Mouse (Mus musculus) heart, embryonic 13.5 days (tissue): ENCODE data around the gene Gramd1a. TPM values are rescaled to one million over a fixed set of nuclear protein-coding genes. Genes with fewer than 3 reads are reported as not detected.

Experiments
- ATAC-seq: fragments of 200-750 bp; cut with Nextera tagmentation; 2 replicates; pipeline ENCODE4 v1.8.0; 2017; ENCODE audit warnings: moderate TSS enrichment; ENCODE audit not compliant: insufficient number of reproducible peaks, low FRiP score, low TSS enrichment; ENCODE audit errors: extremely low read depth
- H3K27ac ChIP-seq: fragments of 300-500 bp; sonication (generic); replicated peaks from 2 replicates; pipeline ENCODE4 v1.5.1; 2015; ENCODE audit warnings: moderate library complexity, mild to moderate bottlenecking, inconsistent platforms
- H3K27me3 ChIP-seq: fragments of 300-500 bp; sonication (generic); replicated peaks from 2 replicates; pipeline ENCODE4 v1.6.1; 2015; ENCODE audit warnings: mild to moderate bottlenecking, inconsistent platforms
- H3K36me3 ChIP-seq: fragments of 300-500 bp; sonication (generic); 2 replicates; pipeline ENCODE4 v1.6.1; 2015; ENCODE audit warnings: mild to moderate bottlenecking, inconsistent platforms
- H3K4me1 ChIP-seq: fragments of 300-500 bp; sonication (generic); 2 replicates; pipeline ENCODE4 v1.6.1; 2015; ENCODE audit warnings: inconsistent platforms
- H3K4me2 ChIP-seq: fragments of 300-500 bp; sonication (generic); 2 replicates; pipeline ENCODE4 v1.6.1; 2015; ENCODE audit warnings: inconsistent platforms, mild to moderate bottlenecking, moderate library complexity
- H3K4me3 ChIP-seq: fragments of 300-500 bp; sonication (generic); 2 replicates; pipeline ENCODE4 v1.5.1; 2015; ENCODE audit warnings: moderate library complexity, mild to moderate bottlenecking, inconsistent platforms
- H3K9ac ChIP-seq: fragments of 300-500 bp; sonication (generic); 2 replicates; pipeline ENCODE4 v1.6.1; 2015; ENCODE audit warnings: inconsistent platforms, mild to moderate bottlenecking, moderate library complexity
- H3K9me3 ChIP-seq: fragments of 300-500 bp; sonication (generic); 2 replicates; pipeline ENCODE4 v1.6.1; 2016; ENCODE audit warnings: inconsistent platforms
- WGBS: fragments of 180-500 bp; shearing (Covaris S2); methylation state at CpG from one replicate; pipeline ENCODE4 v1.1.7; 2015; ENCODE audit warnings: mixed read lengths; 5-methylcytosine and 5-hydroxymethylcytosine counted together
- polyA plus RNA-seq: library from polyadenylated mRNA; unstranded; fragments of >200 nt; fragmentation: Nextera tagmentation; extraction: Ambion mirVana; gene quantifications from 2 replicates; pipeline ENCODE4 v1.2.1, GENCODE M21; 2015

The Gramd1a gene
- polyA plus RNA-seq, 1 experiment from 2014 or later = 50.3 TPM

DNA sequence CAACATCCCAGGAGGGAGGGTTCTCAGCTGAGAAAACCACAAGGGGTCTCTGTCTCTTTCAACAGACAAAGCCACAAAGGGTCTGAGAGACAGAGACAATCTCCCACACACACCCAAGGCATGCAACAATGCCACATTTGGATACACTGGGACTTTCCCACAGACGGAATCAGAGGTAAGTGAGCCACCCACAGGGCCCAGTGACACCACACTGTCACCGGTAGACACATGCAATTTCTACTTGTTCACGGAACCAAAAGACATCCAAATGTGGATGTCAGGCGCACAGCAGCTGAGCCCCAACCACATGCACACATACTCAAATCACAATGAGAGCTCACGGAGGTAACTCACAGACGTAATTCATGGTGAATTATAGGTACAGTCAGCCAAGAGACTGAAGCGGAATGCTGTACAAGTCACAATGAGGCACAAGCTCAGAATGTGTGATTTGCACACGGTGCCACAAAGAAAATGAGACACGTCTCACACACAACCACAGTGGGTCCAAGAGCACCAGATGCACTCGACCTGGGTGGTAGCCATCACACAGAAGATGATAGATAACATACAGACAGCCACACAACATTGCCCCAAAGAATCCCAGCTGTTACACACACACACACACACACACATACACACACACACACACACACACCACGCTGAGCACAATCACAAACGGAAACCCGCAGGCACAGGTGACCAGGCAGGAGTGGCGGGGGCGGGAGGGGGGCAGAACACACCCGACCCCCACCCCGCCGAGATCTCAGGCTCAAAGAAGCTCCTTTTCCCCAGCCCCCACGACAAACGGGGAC is 5.7 kb downstream of the Gramd1a start:
- Histone ChIP-seq H3K4me1 (peaks cover 58% of the 10 kb centered on the region), H3K4me3 (peak overlapping the region; percentile 70), H3K27ac (peak overlapping the region; percentile 93), H3K9me3 (no peaks in the 10 kb centered on the region), H3K36me3 (peaks cover 11% of the 10 kb centered on the region; the same call in 1 of the 2 replicates), H3K4me2 (peak overlapping the region; percentile 83), H3K27me3 (no peaks in the 10 kb centered on the region), H3K9ac (peak overlapping the region; percentile 96)
- 3% methylated on average over 20 of the region's 20 CpGs for WGBS
- no peak for ATAC-seq

DNA sequence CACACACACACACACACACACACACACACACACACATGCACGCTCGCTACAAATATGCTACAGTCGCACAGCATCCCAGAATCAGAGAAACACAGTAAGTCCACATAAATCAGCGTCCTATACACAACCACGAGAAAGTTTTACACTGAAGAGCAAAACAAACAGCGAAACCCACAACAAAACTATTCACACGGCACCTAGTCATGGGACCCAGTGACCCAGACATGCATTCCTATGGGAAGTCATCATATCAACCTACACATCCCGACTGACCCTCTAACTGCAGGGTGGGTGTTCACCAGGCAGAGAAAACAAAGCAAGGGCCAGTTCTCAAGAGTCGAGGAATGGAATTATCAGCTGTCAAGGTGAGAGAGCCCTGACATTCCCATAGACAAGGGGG is 6.4 kb downstream of the Gramd1a start:
- H3K4me2 ChIP-seq = peak overlapping the region; percentile 83
- peaks cover 11% of the 10 kb centered on the region; the same call in 1 of the 2 replicates for H3K36me3 ChIP-seq
- H3K9me3 ChIP-seq = no peaks in the 10 kb centered on the region
- H3K4me3 ChIP-seq = peak overlapping the region; percentile 70
- peak overlapping the region; percentile 96 for H3K9ac ChIP-seq
- peak overlapping the region; percentile 93 for H3K27ac ChIP-seq
- 38% methylated on average over 9 of the region's 9 CpGs for WGBS
- H3K4me1 ChIP-seq = peaks cover 56% of the 10 kb centered on the region
- no peaks in the 10 kb centered on the region for H3K27me3 ChIP-seq
- no peak for ATAC-seq

DNA sequence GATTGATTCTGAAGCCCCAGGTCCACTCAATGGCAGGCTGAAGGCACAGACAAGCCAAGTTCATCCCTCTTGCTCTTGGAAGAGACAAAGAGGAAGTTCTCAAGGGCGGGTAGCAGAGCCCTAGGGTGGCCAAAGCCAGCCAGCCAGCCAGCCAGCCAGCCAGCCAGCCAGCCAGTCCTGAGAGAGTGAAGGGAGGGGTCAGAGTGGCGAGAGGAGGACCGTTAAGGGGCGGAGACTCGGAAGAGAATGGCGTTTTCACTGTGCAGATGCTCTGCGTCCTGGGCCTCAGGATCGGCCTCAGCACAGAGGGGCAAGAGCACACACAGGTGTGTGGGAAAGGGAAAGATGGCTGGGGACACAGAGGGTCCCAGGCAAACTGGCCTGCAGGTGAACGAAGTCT is 6.9 kb downstream of the Gramd1a start:
- ATAC-seq = no peak

DNA sequence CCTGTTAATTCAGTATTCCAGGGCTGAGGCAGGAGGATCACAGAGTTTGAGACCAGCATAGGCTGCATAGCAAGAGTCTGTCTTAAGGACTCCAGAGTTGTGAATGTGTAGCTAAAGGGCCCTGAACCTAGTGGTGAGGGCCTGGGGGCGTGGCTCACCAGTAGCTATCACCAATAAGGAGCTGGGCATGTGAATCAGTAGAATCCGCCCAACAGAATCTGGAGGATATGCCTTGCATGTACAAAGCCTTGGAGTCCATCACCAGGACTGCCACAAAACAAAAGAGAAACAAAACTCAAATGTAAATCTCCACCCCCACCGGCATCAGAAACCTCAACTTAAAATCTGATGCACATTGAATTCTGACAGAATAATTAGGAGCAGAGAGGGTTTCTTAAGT is 7.6 kb downstream of the Gramd1a start:
- H3K36me3 ChIP-seq = peaks cover 21% of the 10 kb centered on the region
- no peak for ATAC-seq
- WGBS = 71% methylated on average over 3 of the region's 3 CpGs
- peak overlapping the region; percentile 93 for H3K27ac ChIP-seq
- H3K9ac ChIP-seq = peak overlapping the region; percentile 96
- H3K4me2 ChIP-seq = peak overlapping the region; percentile 83
- H3K4me3 ChIP-seq = peak overlapping the region; percentile 70
- peaks cover 60% of the 10 kb centered on the region for H3K4me1 ChIP-seq
- H3K27me3 ChIP-seq = no peaks in the 10 kb centered on the region
- no peaks in the 10 kb centered on the region for H3K9me3 ChIP-seq

More for the DNA sequence above, 6.9 kb downstream of the Gramd1a start:
- Histone ChIP-seq H3K27ac (peak overlapping the region; percentile 93), H3K9ac (peak overlapping the region; percentile 96), H3K9me3 (no peaks in the 10 kb centered on the region), H3K4me2 (peak overlapping the region; percentile 83), H3K4me1 (peaks cover 56% of the 10 kb centered on the region), H3K36me3 (peaks cover 14% of the 10 kb centered on the region), H3K27me3 (no peaks in the 10 kb centered on the region), H3K4me3 (peak overlapping the region; percentile 70)
- WGBS = 5% methylated on average over 9 of the region's 9 CpGs

DNA sequence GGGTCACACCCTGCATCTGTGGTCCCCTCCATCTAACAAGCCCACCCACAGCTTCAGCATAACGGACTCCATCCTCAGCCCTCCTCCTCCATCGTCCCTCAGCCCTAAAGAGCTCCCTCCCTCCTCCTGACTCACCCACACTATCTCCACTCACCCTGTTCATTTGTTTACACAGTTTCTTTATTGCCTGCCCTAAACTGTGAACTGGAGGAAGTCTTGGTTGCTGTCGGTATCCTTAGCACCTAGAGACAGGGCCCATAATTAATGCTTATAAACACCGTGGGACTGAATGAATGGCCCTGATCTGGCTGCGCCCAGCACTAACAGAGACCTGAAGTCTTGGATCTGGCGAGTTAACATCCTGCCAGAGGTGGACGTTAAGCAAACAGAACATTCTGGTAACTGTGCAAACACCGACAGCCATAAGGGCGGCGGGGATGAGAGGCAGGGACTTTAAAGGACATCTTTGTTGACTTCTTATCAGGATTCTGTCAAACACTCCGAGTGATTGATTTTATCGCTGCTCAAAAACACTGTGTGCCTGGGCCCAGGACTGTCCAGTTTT is 10.0 kb downstream of the Gramd1a start:
- Histone ChIP-seq H3K4me3 (no peak overlapping the region), H3K4me2 (no peak overlapping the region), H3K36me3 (peaks cover 45% of the 10 kb centered on the region), H3K27ac (no peak overlapping the region), H3K9ac (no peak overlapping the region), H3K4me1 (peaks cover 58% of the 10 kb centered on the region), H3K27me3 (no peaks in the 10 kb centered on the region), H3K9me3 (no peaks in the 10 kb centered on the region)
- no peak for ATAC-seq
- 38% methylated on average over 12 of the region's 12 CpGs for WGBS

DNA sequence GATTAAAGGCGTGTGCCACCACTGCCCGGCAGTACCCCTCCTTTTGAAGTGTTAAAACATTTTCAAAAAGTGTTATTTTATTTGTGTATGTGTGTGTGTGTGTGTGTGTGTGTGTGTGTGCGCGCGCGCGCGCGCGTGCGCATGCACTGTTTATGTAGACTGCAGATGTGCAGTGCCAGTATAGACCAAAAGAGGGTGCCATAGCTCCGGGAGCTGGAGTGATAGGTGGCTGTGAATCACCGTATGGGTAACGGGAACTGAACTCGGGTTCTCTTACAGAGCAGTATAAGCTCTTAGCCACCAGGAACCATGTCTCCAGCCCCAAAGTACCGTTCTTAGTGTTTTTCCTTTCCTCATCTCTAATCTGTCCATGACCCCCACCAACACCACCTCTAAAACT is 10.8 kb downstream of the Gramd1a start:
- Histone ChIP-seq H3K9ac (no peak overlapping the region), H3K27me3 (no peaks in the 10 kb centered on the region), H3K4me2 (no peak overlapping the region), H3K4me3 (no peak overlapping the region), H3K36me3 (peaks cover 53% of the 10 kb centered on the region), H3K4me1 (peaks cover 64% of the 10 kb centered on the region), H3K9me3 (no peaks in the 10 kb centered on the region), H3K27ac (no peak overlapping the region)
- no peak for ATAC-seq
- WGBS = 97% methylated on average over 16 of the region's 16 CpGs

DNA sequence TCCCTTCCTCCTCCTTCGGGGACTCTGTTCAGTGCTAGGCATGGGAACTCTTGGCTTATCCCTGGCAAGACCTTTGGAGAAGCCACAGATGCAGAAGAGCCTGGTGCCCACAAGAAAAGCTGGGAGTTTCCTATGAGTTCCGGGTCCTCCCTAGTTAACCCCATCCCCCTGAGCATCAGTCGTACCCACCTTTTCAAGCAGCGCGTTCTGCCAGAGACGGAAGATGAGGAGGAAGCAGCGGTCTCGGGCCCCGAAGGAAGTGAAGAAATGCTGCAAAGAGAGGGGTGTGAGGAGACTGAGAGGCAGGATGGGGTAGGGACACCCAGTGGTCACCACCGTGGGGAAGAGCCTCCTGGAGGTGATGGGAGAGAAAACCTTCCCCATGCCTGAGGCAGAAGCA is 14.8 kb downstream of the Gramd1a start:
- Histone ChIP-seq H3K4me1 (peaks cover 32% of the 10 kb centered on the region), H3K36me3 (peaks cover 81% of the 10 kb centered on the region), H3K9me3 (no peaks in the 10 kb centered on the region), H3K27me3 (no peaks in the 10 kb centered on the region), H3K9ac (peak overlapping the region; percentile 50), H3K4me3 (no peak overlapping the region), H3K27ac (peak overlapping the region; percentile 70), H3K4me2 (no peak overlapping the region)
- ATAC-seq = no peak
- WGBS = 82% methylated on average over 10 of the region's 10 CpGs

DNA sequence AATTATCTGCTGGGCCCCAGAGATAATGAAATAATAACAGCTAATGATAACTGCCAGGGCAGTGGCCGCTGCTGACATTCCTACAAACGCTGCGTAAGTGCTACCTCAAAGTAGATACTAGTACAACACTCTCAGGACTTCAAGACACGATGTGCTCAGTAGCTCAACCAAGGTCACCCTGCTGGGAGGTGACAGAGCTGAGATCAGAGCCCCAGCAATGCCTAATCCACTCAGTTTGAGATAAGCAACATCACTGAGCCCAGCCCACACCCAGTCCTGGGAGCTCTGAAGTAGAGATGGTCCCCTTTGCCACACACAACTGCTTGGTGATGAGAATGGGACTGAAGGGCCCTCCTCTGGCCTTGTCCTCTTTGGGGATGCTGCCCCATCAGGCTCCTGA is 15.4 kb downstream of the Gramd1a start:
- H3K9ac ChIP-seq = peak overlapping the region; percentile 50; the same call in 1 of the 2 replicates

DNA sequence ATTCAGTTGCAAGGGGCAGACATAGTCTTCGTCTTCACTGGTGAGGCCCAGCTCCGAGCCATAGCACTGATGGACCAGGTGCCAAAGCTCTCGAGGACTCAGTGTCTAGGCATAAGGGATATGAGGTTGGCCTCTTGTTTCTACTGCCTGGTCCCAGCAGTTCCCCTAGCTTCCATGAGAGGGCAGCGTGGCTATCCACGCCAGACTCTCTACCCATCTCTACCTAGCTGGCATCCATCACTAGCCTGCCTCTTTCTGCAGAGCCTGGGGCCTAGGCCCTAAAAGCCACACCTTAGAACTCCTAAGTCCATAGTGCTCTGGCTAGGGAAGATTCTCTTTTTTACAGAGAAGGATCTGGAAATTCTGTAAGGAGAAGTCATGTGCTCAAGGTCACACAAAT is 15.9 kb downstream of the Gramd1a start:
- 60% methylated on average over 5 of the region's 5 CpGs for WGBS
- Histone ChIP-seq H3K27ac (peak overlapping the region; percentile 70), H3K27me3 (no peaks in the 10 kb centered on the region), H3K9me3 (no peaks in the 10 kb centered on the region), H3K4me1 (peaks cover 26% of the 10 kb centered on the region), H3K36me3 (peaks cover 93% of the 10 kb centered on the region), H3K4me3 (no peak overlapping the region), H3K4me2 (no peak overlapping the region), H3K9ac (0 out of 2 replicates have a peak overlapping the region, but pooled peaks have one; percentile 50)
- ATAC-seq = no peak

More for the DNA sequence above, 15.4 kb downstream of the Gramd1a start:
- WGBS = 21% methylated on average over 4 of the region's 4 CpGs
- ATAC-seq = no peak
- Histone ChIP-seq H3K4me1 (peaks cover 26% of the 10 kb centered on the region), H3K4me2 (no peak overlapping the region), H3K36me3 (peaks cover 88% of the 10 kb centered on the region), H3K27ac (peak overlapping the region; percentile 70), H3K9me3 (no peaks in the 10 kb centered on the region), H3K27me3 (no peaks in the 10 kb centered on the region), H3K4me3 (no peak overlapping the region)

DNA sequence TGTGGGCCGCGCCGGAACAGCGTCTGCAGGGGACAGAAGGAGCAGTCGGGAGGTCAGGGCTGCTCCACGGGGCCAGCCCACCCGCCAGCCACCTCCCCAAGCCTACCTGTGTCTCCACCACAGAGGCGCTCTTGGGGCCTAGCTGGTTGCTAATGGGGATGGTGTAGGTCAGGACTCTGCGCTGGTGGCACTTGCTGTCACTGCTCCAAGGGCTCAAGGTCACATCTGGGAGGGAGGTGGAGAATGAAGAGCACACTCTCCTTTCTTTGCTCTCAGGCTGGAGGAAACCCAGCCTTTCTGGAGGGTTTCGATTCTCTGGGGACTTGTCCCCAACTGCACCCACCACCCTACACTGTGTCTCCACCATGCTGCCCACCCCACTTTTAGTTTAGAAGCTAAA is 20.0 kb downstream of the Gramd1a start:
- ATAC-seq = no peak
- Histone ChIP-seq H3K9me3 (no peaks in the 10 kb centered on the region), H3K36me3 (peaks cover 100% of the 10 kb centered on the region), H3K4me2 (no peak overlapping the region), H3K4me3 (no peak overlapping the region), H3K27ac (no peak overlapping the region), H3K4me1 (peaks cover 22% of the 10 kb centered on the region), H3K27me3 (no peaks in the 10 kb centered on the region), H3K9ac (no peak overlapping the region)
- 93% methylated on average over 10 of the region's 10 CpGs for WGBS

DNA sequence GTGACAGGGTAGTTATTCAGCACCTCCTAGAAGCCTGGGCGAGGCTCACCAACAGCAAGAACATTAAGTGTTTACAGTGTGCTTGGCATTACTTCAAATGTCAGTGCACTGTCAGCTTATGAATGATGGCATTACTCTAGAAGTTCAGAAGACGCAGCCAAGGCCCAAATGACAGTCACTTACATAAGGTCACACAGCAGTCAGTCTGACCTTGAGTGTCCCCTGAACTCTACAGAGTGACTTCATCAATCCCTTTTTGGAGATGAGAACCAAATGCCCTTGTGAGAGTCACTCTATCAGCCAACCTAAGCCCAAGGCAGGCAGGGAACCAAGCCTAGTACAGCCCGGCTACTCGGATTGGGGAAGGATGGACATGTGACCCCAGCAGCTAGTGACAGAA is 23.8 kb downstream of the Gramd1a start:
- no peak for ATAC-seq
- peaks cover 9% of the 10 kb centered on the region for H3K27me3 ChIP-seq
- WGBS = 75% methylated on average over 4 of the region's 4 CpGs

More for the DNA sequence above, 23.8 kb downstream of the Gramd1a start:
- no peaks in the 10 kb centered on the region for H3K9me3 ChIP-seq
- H3K4me1 ChIP-seq = peaks cover 19% of the 10 kb centered on the region
- no peak overlapping the region for H3K4me3 ChIP-seq
- H3K36me3 ChIP-seq = peaks cover 89% of the 10 kb centered on the region
- no peak overlapping the region for H3K4me2 ChIP-seq
- no peak overlapping the region for H3K9ac ChIP-seq
- no peak overlapping the region for H3K27ac ChIP-seq
